Mouse (Mus musculus): ENCODE measurements around the gene Sprtn. TPM values are rescaled to one million over a fixed set of nuclear protein-coding genes. Genes with fewer than 3 reads are reported as not detected.
A peak's percentile ranks its signal among the peaks of the same experiment; 100 is the strongest.

The Sprtn gene
- polyA plus RNA-seq (2014; fragmentation: Nextera tagmentation; extraction: Ambion mirVana), result 6.9 and 9.1 TPM in 2 replicates

GRCm38 (mm10) chr8:124897386-124898250, at the start of gene Sprtn, which contains the start of gene Exoc8:
Gene Sprtn, plus strand, starts transcription at chr8:124897886.
Gene Exoc8, minus strand, starts transcription at chr8:124897705.
- Histone ChIP-seq H3K9ac (replicated peaks; ENCODE audit: low read depth, low read length) (peak within 1 kb of the TSS; percentile 73), H3K36me3 (ENCODE audit: control insufficient read depth, insufficient read depth, low read length) (peaks cover 42% of the 10 kb centered on the region), H3K4me3 (ENCODE audit: low read depth, low read length) (peak within 1 kb of the TSS; percentile 90), H3K27ac (ENCODE audit: low read length) (peak within 1 kb of the TSS; percentile 79), H3K4me1 (ENCODE audit: control insufficient read depth, insufficient read depth, low read length) (peaks cover 20% of the 10 kb centered on the region), H3K27me3 (ENCODE audit: control insufficient read depth, insufficient read depth, low read length) (no peaks in the 10 kb centered on the region), H3K4me2 (replicated peaks; ENCODE audit: low read depth, low read length) (peak within 1 kb of the TSS; percentile 94), H3K9me3 (ENCODE audit: control insufficient read depth, low read depth, low read length) (no peaks in the 10 kb centered on the region)
- under 1% methylated on average over 114 of the region's 114 CpGs for WGBS
- peak; percentile 82 for ATAC-seq (ENCODE audit: insufficient number of reproducible peaks, insufficient read depth, low FRiP score, low read depth)

- Histone ChIP-seq H3K4me3 (ENCODE audit: low read depth, low read length) (no peak overlapping the region), H3K9ac (replicated peaks; ENCODE audit: low read depth, low read length) (no peak overlapping the region), H3K4me2 (replicated peaks; ENCODE audit: low read depth, low read length) (no peak overlapping the region), H3K4me1 (ENCODE audit: control insufficient read depth, insufficient read depth, low read length) (no peaks in the 10 kb centered on the region), H3K27ac (ENCODE audit: low read length) (no peak overlapping the region), H3K36me3 (ENCODE audit: control insufficient read depth, insufficient read depth, low read length) (peaks cover 37% of the 10 kb centered on the region), H3K9me3 (ENCODE audit: control insufficient read depth, low read depth, low read length) (peaks cover 19% of the 10 kb centered on the region; the same call in 1 of the 2 replicates), H3K27me3 (ENCODE audit: control insufficient read depth, insufficient read depth, low read length) (no peaks in the 10 kb centered on the region)
- no peak for ATAC-seq (ENCODE audit: insufficient number of reproducible peaks, insufficient read depth, low FRiP score, low read depth)
- WGBS, result 92% methylated on average over 1 of the region's 1 CpGs
These were observed 44.2 kb upstream of the Sprtn start for GRCm38 (mm10) chr8:124853511-124853910.

- Histone ChIP-seq H3K4me2 (replicated peaks; ENCODE audit: low read depth, low read length) (no peak overlapping the region), H3K9me3 (ENCODE audit: control insufficient read depth, low read depth, low read length) (peaks cover 9% of the 10 kb centered on the region; the same call in 1 of the 2 replicates), H3K36me3 (ENCODE audit: control insufficient read depth, insufficient read depth, low read length) (peaks cover 48% of the 10 kb centered on the region)
These were observed 38.2 kb upstream of the Sprtn start for GRCm38 (mm10) chr8:124859466-124859865.

GRCm38 (mm10) chr8:124860188-124860587, 37.5 kb upstream of the Sprtn start:
- peaks cover 3% of the 10 kb centered on the region; the same call in 1 of the 2 replicates for H3K9me3 ChIP-seq (ENCODE audit: control insufficient read depth, low read depth, low read length)
- no peak overlapping the region for H3K27ac ChIP-seq (ENCODE audit: low read length)
- H3K36me3 ChIP-seq (ENCODE audit: control insufficient read depth, insufficient read depth, low read length), result peaks cover 43% of the 10 kb centered on the region
- no peak overlapping the region for H3K4me2 ChIP-seq (replicated peaks; ENCODE audit: low read depth, low read length)
- no peak for ATAC-seq (ENCODE audit: insufficient number of reproducible peaks, insufficient read depth, low FRiP score, low read depth)
- WGBS, result 91% methylated on average over 3 of the region's 3 CpGs
- no peak overlapping the region for H3K9ac ChIP-seq (replicated peaks; ENCODE audit: low read depth, low read length)
- H3K27me3 ChIP-seq (ENCODE audit: control insufficient read depth, insufficient read depth, low read length), result no peaks in the 10 kb centered on the region
- H3K4me1 ChIP-seq (ENCODE audit: control insufficient read depth, insufficient read depth, low read length), result 0 out of 2 replicates have a peak, but pooled peaks cover 3% of the 10 kb centered on the region
- H3K4me3 ChIP-seq (ENCODE audit: low read depth, low read length), result no peak overlapping the region

More at GRCm38 (mm10) chr8:124859466-124859865, 38.2 kb upstream of the Sprtn start:
- H3K4me3 ChIP-seq (ENCODE audit: low read depth, low read length), result no peak overlapping the region
- no peaks in the 10 kb centered on the region for H3K27me3 ChIP-seq (ENCODE audit: control insufficient read depth, insufficient read depth, low read length)
- ATAC-seq (ENCODE audit: insufficient number of reproducible peaks, insufficient read depth, low FRiP score, low read depth), result no peak
- H3K27ac ChIP-seq (ENCODE audit: low read length), result no peak overlapping the region
- H3K9ac ChIP-seq (replicated peaks; ENCODE audit: low read depth, low read length), result no peak overlapping the region
- 0 out of 2 replicates have a peak, but pooled peaks cover 3% of the 10 kb centered on the region for H3K4me1 ChIP-seq (ENCODE audit: control insufficient read depth, insufficient read depth, low read length)

- under 1% methylated on average over 55 of the region's 55 CpGs for WGBS
- Histone ChIP-seq H3K9me3 (ENCODE audit: control insufficient read depth, low read depth, low read length) (no peaks in the 10 kb centered on the region), H3K4me3 (ENCODE audit: low read depth, low read length) (peak within 1 kb of the TSS; percentile 96), H3K4me1 (ENCODE audit: control insufficient read depth, insufficient read depth, low read length) (0 out of 2 replicates have a peak, but pooled peaks cover 3% of the 10 kb centered on the region), H3K27me3 (ENCODE audit: control insufficient read depth, insufficient read depth, low read length) (no peaks in the 10 kb centered on the region), H3K9ac (replicated peaks; ENCODE audit: low read depth, low read length) (peak within 1 kb of the TSS; percentile 95), H3K4me2 (replicated peaks; ENCODE audit: low read depth, low read length) (peak within 1 kb of the TSS; percentile 83), H3K27ac (ENCODE audit: low read length) (peak within 1 kb of the TSS; percentile 92), H3K36me3 (ENCODE audit: control insufficient read depth, insufficient read depth, low read length) (peaks cover 32% of the 10 kb centered on the region)
- ATAC-seq (ENCODE audit: insufficient number of reproducible peaks, insufficient read depth, low FRiP score, low read depth), result peak; percentile 96
These were observed 35.1 kb upstream of the Sprtn start, which contains the start of the genes Gnpat and 2810004N23Rik for GRCm38 (mm10) chr8:124862321-124863162. Gene Gnpat, plus strand, starts transcription at chr8:124863033. Gene 2810004N23Rik, minus strand, starts transcription at chr8:124863120.

GRCm38 (mm10) chr8:124863163-124863677, 34.5 kb upstream of the Sprtn start:
- H3K27me3 ChIP-seq (ENCODE audit: control insufficient read depth, insufficient read depth, low read length), result no peaks in the 10 kb centered on the region
- H3K4me3 ChIP-seq (ENCODE audit: low read depth, low read length), result peak overlapping the region; percentile 96
- H3K27ac ChIP-seq (ENCODE audit: low read length), result peak overlapping the region; percentile 92
- peak; percentile 70; the same call in 1 of the 2 replicates for ATAC-seq (ENCODE audit: insufficient number of reproducible peaks, insufficient read depth, low FRiP score, low read depth)
- 0% methylated on average over 31 of the region's 33 CpGs for WGBS
- peak overlapping the region; percentile 95 for H3K9ac ChIP-seq (replicated peaks; ENCODE audit: low read depth, low read length)
- H3K4me1 ChIP-seq (ENCODE audit: control insufficient read depth, insufficient read depth, low read length), result 0 out of 2 replicates have a peak, but pooled peaks cover 3% of the 10 kb centered on the region
- no peaks in the 10 kb centered on the region for H3K9me3 ChIP-seq (ENCODE audit: control insufficient read depth, low read depth, low read length)
- H3K36me3 ChIP-seq (ENCODE audit: control insufficient read depth, insufficient read depth, low read length), result peaks cover 25% of the 10 kb centered on the region
- H3K4me2 ChIP-seq (replicated peaks; ENCODE audit: low read depth, low read length), result peak overlapping the region; percentile 83

- no peaks in the 10 kb centered on the region for H3K27me3 ChIP-seq (ENCODE audit: control insufficient read depth, insufficient read depth, low read length)
- 0 out of 2 replicates have a peak, but pooled peaks cover 3% of the 10 kb centered on the region for H3K4me1 ChIP-seq (ENCODE audit: control insufficient read depth, insufficient read depth, low read length)
- peak overlapping the region; percentile 96 for H3K4me3 ChIP-seq (ENCODE audit: low read depth, low read length)
- 14% methylated on average over 8 of the region's 8 CpGs for WGBS
- H3K27ac ChIP-seq (ENCODE audit: low read length), result peak overlapping the region; percentile 92; the same call in 1 of the 2 replicates
- H3K9ac ChIP-seq (replicated peaks; ENCODE audit: low read depth, low read length), result peak overlapping the region; percentile 95
- H3K36me3 ChIP-seq (ENCODE audit: control insufficient read depth, insufficient read depth, low read length), result peaks cover 21% of the 10 kb centered on the region
- no peaks in the 10 kb centered on the region for H3K9me3 ChIP-seq (ENCODE audit: control insufficient read depth, low read depth, low read length)
- no peak for ATAC-seq (ENCODE audit: insufficient number of reproducible peaks, insufficient read depth, low FRiP score, low read depth)
- peak overlapping the region; percentile 83 for H3K4me2 ChIP-seq (replicated peaks; ENCODE audit: low read depth, low read length)
These were observed 34.0 kb upstream of the Sprtn start for GRCm38 (mm10) chr8:124863729-124864128.
